Mouse (Mus musculus) fibroblast of lung, adult 2 months (primary cell): Measurements from ENCODE around the gene Akr1c20.

ENCODE experiments used
- DNase-seq: peaks from one replicate; pipeline ENCODE4 v3.0.0-alpha.2; 2011; ENCODE audit warnings: low read depth

Gene Akr1c20

GRCm38 (mm10) chr13:4523201-4523838, at the start of gene Akr1c20:
Gene Akr1c20 (minus strand): TSS chr13:4523345.
- DNase-seq: no peak

- DNase-seq: no peak
Measured at GRCm38 (mm10) chr13:4565996-4566395, 42.9 kb upstream of the Akr1c20 start.

- DNase-seq: no peak
Measured at GRCm38 (mm10) chr13:4560500-4560899, 37.4 kb upstream of the Akr1c20 start.

GRCm38 (mm10) chr13:4559143-4559542, 36.0 kb upstream of the Akr1c20 start:
- DNase-seq: no peak

GRCm38 (mm10) chr13:4514811-4515210, 8.3 kb downstream of the Akr1c20 start:
- no peak for DNase-seq

- no peak for DNase-seq
Measured at GRCm38 (mm10) chr13:4467896-4468295, 55.2 kb downstream of the Akr1c20 start.

GRCm38 (mm10) chr13:4465641-4466040, 57.5 kb downstream of the Akr1c20 start:
- no peak for DNase-seq
